Mouse (Mus musculus): ENCODE data around the gene Kcnh2. TPM values are rescaled to one million over a fixed set of nuclear protein-coding genes. Genes with fewer than 3 reads are reported as not detected.

The Kcnh2 gene
- polyA plus RNA-seq, 1 experiment: 23.6 TPM

DNA sequence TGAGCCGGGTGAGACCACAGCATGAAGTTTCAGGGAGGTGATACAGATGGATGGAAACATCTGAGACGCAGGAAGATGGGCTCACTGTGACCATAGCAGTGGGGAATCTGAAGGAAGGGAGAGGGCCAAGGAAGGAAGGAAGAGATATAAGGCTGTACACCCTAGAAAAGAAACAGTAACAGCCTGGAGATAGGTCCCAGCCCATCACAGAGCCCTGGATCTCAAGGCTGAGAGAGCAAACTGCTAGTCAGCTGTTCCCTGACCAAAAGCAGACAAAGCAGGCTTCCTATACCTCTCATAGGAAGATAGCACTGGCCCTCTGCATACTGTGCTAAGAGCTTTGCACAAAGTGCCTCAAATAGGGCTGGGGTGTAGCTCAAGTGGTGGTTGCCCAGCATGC is 27.3 kb upstream of the Kcnh2 start:
- Histone ChIP-seq H3K27me3 (ENCODE audit: control insufficient read depth, insufficient read depth, low read length) (no peaks in the 10 kb centered on the region), H3K27ac (ENCODE audit: control insufficient read depth, insufficient read depth, low read depth, low read length) (no peak overlapping the region), H3K4me1 (ENCODE audit: control insufficient read depth, insufficient read depth, low read length) (peaks cover 11% of the 10 kb centered on the region), H3K36me3 (ENCODE audit: control insufficient read depth, insufficient read depth, low read length) (no peaks in the 10 kb centered on the region), H3K4me3 (ENCODE audit: control insufficient read depth, low read depth, low read length) (no peak overlapping the region)
- TF ChIP-seq POLR2A (IDR thresholded peaks at IDR 0.05; ENCODE audit: control insufficient read depth, low read depth, low read length) (no peak), CTCF (IDR thresholded peaks at IDR 0.05; ENCODE audit: control insufficient read depth, insufficient read depth, insufficient replicate concordance, low read depth, low read length) (no peak)

DNA sequence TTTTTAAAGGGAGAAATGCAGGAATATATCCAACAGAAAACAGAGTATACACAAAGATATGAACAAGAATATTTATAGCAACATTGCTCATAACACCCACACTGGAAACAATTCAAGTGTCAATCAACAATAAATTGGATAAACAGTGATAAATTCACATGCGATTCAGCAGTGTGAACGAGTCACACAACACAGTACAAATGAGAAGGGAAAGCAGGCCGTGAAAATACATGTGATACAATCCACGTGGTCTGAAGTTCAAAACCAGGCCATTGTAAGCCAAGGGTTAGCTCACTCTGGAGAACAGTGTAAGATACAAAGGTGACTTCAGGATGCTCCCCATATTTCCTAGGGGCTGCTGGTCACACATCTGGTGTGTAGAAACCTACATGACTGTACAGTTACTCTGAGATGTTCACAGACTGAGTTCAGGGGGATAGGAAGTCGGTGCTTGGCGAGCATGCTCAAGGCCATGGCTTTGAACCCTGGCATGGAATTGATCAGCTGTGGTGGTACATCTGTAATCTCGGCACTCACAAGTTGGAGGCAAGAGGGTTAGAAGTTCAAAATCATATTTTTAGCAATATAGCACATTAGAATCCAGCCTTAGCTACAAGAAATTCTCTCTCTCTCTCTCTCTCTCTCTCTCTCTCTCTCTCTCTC is 23.4 kb upstream of the Kcnh2 start:
- Histone ChIP-seq H3K27ac (ENCODE audit: control insufficient read depth, insufficient read depth, low read depth, low read length) (no peak overlapping the region), H3K36me3 (ENCODE audit: control insufficient read depth, insufficient read depth, low read length) (no peaks in the 10 kb centered on the region), H3K4me1 (ENCODE audit: control insufficient read depth, insufficient read depth, low read length) (peaks cover 3% of the 10 kb centered on the region), H3K4me3 (ENCODE audit: control insufficient read depth, low read depth, low read length) (no peak overlapping the region), H3K27me3 (ENCODE audit: control insufficient read depth, insufficient read depth, low read length) (no peaks in the 10 kb centered on the region)
- TF ChIP-seq POLR2A (IDR thresholded peaks at IDR 0.05; ENCODE audit: control insufficient read depth, low read depth, low read length): no peak
- no peak for TF ChIP-seq CTCF (IDR thresholded peaks at IDR 0.05; ENCODE audit: control insufficient read depth, insufficient read depth, insufficient replicate concordance, low read depth, low read length)

- TF ChIP-seq POLR2A (IDR thresholded peaks at IDR 0.05; ENCODE audit: control insufficient read depth, low read depth, low read length) (no peak), CTCF (IDR thresholded peaks at IDR 0.05; ENCODE audit: control insufficient read depth, insufficient read depth, insufficient replicate concordance, low read depth, low read length) (no peak)
- H3K36me3 ChIP-seq (ENCODE audit: control insufficient read depth, insufficient read depth, low read length): no peaks in the 10 kb centered on the region
- H3K4me1 ChIP-seq (ENCODE audit: control insufficient read depth, insufficient read depth, low read length): no peaks in the 10 kb centered on the region
Observed at GRCm38 (mm10) chr5:24374216-24374615, 22.8 kb upstream of the Kcnh2 start.

DNA sequence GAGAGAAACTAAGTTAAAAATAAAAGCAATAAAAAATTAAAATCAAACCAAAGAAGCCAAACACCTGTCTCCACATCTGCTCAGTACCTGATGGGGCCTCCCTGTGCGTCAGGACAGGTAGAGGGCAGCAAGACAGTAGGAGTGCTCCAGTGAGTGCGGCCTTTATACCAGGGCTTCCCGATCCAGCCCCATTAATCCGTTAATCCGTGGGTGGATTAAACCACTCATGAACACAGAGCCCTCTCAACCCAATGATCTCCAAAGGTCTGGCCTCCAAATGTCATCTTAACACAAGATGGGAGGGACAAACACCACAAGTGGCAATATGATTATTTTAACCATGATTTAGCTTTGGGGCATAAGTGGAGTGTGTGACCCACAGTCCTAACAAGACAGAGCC is 22.4 kb upstream of the Kcnh2 start:
- Histone ChIP-seq H3K36me3 (ENCODE audit: control insufficient read depth, insufficient read depth, low read length) (no peaks in the 10 kb centered on the region), H3K27ac (ENCODE audit: control insufficient read depth, insufficient read depth, low read depth, low read length) (no peak overlapping the region), H3K4me3 (ENCODE audit: control insufficient read depth, low read depth, low read length) (no peak overlapping the region), H3K4me1 (ENCODE audit: control insufficient read depth, insufficient read depth, low read length) (no peaks in the 10 kb centered on the region), H3K27me3 (ENCODE audit: control insufficient read depth, insufficient read depth, low read length) (no peaks in the 10 kb centered on the region)
- TF ChIP-seq CTCF (IDR thresholded peaks at IDR 0.05; ENCODE audit: control insufficient read depth, insufficient read depth, insufficient replicate concordance, low read depth, low read length) (no peak), POLR2A (IDR thresholded peaks at IDR 0.05; ENCODE audit: control insufficient read depth, low read depth, low read length) (no peak)

More at GRCm38 (mm10) chr5:24374216-24374615, 22.8 kb upstream of the Kcnh2 start:
- H3K27ac ChIP-seq (ENCODE audit: control insufficient read depth, insufficient read depth, low read depth, low read length): no peak overlapping the region
- H3K4me3 ChIP-seq (ENCODE audit: control insufficient read depth, low read depth, low read length): no peak overlapping the region
- H3K27me3 ChIP-seq (ENCODE audit: control insufficient read depth, insufficient read depth, low read length): no peaks in the 10 kb centered on the region

- no peak overlapping the region for H3K27ac ChIP-seq (ENCODE audit: control insufficient read depth, insufficient read depth, low read depth, low read length)
- no peaks in the 10 kb centered on the region for H3K27me3 ChIP-seq (ENCODE audit: control insufficient read depth, insufficient read depth, low read length)
- peaks cover 2% of the 10 kb centered on the region for H3K4me1 ChIP-seq (ENCODE audit: control insufficient read depth, insufficient read depth, low read length)
- H3K36me3 ChIP-seq (ENCODE audit: control insufficient read depth, insufficient read depth, low read length): no peaks in the 10 kb centered on the region
- no peak for TF ChIP-seq CTCF (IDR thresholded peaks at IDR 0.05; ENCODE audit: control insufficient read depth, insufficient read depth, insufficient replicate concordance, low read depth, low read length)
- TF ChIP-seq POLR2A (IDR thresholded peaks at IDR 0.05; ENCODE audit: control insufficient read depth, low read depth, low read length): no peak
- no peak overlapping the region for H3K4me3 ChIP-seq (ENCODE audit: control insufficient read depth, low read depth, low read length)
Observed at GRCm38 (mm10) chr5:24369767-24370166, 18.4 kb upstream of the Kcnh2 start.

DNA sequence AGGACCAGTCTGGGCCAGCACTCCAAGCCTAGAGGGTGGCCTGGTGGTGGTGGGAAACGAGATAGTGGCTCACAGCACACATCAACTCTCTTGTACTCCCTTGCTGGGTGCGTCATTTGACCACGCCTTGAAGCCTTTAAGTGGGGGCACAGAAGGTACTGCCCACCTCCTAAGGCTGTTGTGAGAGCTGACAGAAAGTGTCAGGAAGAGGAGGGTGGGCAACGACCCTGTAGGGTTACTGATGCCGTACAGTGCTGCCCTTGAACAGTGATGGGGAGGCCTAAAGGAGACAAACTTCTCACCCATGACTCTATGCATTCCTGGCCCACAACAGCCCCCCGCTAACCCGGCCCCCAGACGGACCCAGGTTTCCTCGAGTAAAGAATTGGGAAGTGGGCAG is 15.0 kb upstream of the Kcnh2 start:
- H3K27ac ChIP-seq (ENCODE audit: control insufficient read depth, insufficient read depth, low read depth, low read length): no peak overlapping the region
- peak overlapping the region; percentile 41 for H3K4me3 ChIP-seq (ENCODE audit: control insufficient read depth, low read depth, low read length)
- peaks cover 8% of the 10 kb centered on the region for H3K4me1 ChIP-seq (ENCODE audit: control insufficient read depth, insufficient read depth, low read length)
- H3K27me3 ChIP-seq (ENCODE audit: control insufficient read depth, insufficient read depth, low read length): no peaks in the 10 kb centered on the region
- TF ChIP-seq CTCF (IDR thresholded peaks at IDR 0.05; ENCODE audit: control insufficient read depth, insufficient read depth, insufficient replicate concordance, low read depth, low read length) (no peak), POLR2A (IDR thresholded peaks at IDR 0.05; ENCODE audit: control insufficient read depth, low read depth, low read length) (no peak)
- H3K36me3 ChIP-seq (ENCODE audit: control insufficient read depth, insufficient read depth, low read length): no peaks in the 10 kb centered on the region

DNA sequence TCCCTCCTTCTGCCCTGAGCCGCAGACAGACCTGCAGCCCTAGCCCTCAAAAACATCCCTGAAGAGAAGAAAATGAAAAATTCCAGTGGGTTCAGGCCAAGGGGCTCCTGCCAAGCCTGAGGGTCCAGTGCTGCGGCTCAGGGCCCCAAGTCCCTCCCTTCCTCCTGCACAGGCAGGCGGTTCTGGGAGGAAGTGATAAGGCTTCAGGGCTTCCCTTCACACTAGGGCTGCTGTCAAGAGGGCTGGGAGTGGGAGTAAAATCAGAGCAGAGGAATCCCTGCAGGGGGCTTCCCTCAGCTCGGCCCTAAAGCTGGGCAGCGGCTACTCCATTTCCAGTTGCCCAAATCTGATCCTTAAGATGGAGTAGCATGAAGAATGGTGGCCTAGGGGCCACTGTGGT is 14.1 kb upstream of the Kcnh2 start:
- H3K4me3 ChIP-seq (ENCODE audit: control insufficient read depth, low read depth, low read length): no peak overlapping the region
- H3K36me3 ChIP-seq (ENCODE audit: control insufficient read depth, insufficient read depth, low read length): no peaks in the 10 kb centered on the region
- H3K27me3 ChIP-seq (ENCODE audit: control insufficient read depth, insufficient read depth, low read length): no peaks in the 10 kb centered on the region
- H3K27ac ChIP-seq (ENCODE audit: control insufficient read depth, insufficient read depth, low read depth, low read length): no peak overlapping the region
- no peak for TF ChIP-seq CTCF (IDR thresholded peaks at IDR 0.05; ENCODE audit: control insufficient read depth, insufficient read depth, insufficient replicate concordance, low read depth, low read length)
- TF ChIP-seq POLR2A (IDR thresholded peaks at IDR 0.05; ENCODE audit: control insufficient read depth, low read depth, low read length): no peak
- H3K4me1 ChIP-seq (ENCODE audit: control insufficient read depth, insufficient read depth, low read length): peaks cover 15% of the 10 kb centered on the region

Data from testis, adult 2 months (tissue).